Mouse (Mus musculus): ENCODE results near the gene Pnpo. TPM values are rescaled to one million over a fixed set of nuclear protein-coding genes. Genes with fewer than 3 reads are reported as not detected.

Gene Pnpo
- polyA plus RNA-seq, 1 experiment from 2014 or later, result 85.7 TPM

- H3K4me2 ChIP-seq, result 0 out of 2 replicates have a peak overlapping the region, but pooled peaks have one; percentile 14
- H3K27ac ChIP-seq, result peak overlapping the region; percentile 87
- no peaks in the 10 kb centered on the region for H3K9me3 ChIP-seq
- no peaks in the 10 kb centered on the region for H3K36me3 ChIP-seq
- 62% methylated on average over 5 of the region's 5 CpGs for WGBS
- H3K27me3 ChIP-seq (replicated peaks), result no peaks in the 10 kb centered on the region
- no peak overlapping the region for H3K4me3 ChIP-seq (replicated peaks)
- peaks cover 31% of the 10 kb centered on the region for H3K4me1 ChIP-seq
- ATAC-seq (ENCODE audit: insufficient read depth, low FRiP score, low read depth), result peak; percentile 8; the same call in 1 of the 2 replicates
- H3K9ac ChIP-seq, result no peak overlapping the region
These were observed 25.5 kb upstream of the Pnpo start for GRCm38 (mm10) chr11:96969280-96969722.

DNA sequence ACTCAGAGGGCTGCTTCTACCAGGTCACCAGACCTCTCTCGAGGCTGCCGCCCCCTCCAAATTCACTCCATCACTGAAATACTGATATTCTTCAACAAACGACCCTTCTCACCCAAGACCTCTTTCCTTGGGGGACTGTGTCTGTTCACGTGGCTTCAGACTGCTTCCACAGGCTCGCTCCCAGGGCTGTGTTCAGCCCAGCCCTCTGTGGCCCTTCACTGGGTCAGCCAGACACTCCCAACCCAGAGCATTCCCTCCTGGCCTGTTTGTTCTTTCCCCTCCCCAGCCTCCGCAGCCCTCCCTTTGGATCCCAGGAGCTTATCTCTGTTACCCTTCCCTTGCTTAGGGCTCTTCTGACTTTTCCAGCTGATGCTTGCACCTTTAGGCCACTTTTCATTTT lies 24.7 kb upstream of the Pnpo start:
- Histone ChIP-seq H3K4me3 (replicated peaks) (no peak overlapping the region), H3K9ac (no peak overlapping the region)
- no peak for ATAC-seq (ENCODE audit: insufficient read depth, low FRiP score, low read depth)

DNA sequence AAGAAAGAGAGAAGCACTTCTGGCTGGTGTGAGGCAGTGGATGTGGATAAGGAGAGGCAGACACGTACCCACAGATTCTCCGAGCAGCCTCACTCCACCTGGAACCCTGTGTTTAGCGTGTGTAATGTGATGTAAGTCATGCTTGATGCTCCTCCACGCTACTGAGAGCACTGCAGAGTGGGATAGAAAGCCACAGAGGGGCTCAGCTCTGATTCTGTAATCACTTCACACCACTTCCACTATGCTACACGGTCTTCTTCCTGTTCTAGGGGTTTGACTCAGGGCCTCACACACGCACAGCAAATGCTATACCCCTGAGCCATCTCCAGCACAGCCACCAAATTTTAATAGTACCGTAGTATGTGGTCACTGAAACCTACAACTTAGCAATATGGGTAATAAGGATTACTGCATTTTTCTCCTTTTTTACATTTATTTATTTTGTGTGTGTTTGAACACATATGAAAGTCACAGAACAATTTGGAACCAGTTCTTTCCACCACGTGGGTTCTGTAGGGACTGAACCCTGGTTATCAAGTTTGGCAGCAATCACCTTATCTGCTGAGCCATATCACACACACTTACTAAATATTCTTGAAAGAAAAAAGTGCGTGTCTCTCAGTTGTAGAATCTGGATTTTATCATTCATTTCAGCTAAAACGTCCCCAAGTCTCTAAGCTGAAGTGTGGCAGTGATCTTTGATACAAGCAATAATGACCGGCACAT lies 23.9 kb upstream of the Pnpo start:
- H3K4me2 ChIP-seq, result peak overlapping the region; percentile 22
- no peaks in the 10 kb centered on the region for H3K36me3 ChIP-seq
- no peak overlapping the region for H3K9ac ChIP-seq
- 73% methylated on average over 11 of the region's 11 CpGs for WGBS
- ATAC-seq (ENCODE audit: insufficient read depth, low FRiP score, low read depth), result no peak
- no peak overlapping the region for H3K4me3 ChIP-seq (replicated peaks)
- peaks cover 27% of the 10 kb centered on the region for H3K4me1 ChIP-seq
- no peaks in the 10 kb centered on the region for H3K27me3 ChIP-seq (replicated peaks)
- peak overlapping the region; percentile 87 for H3K27ac ChIP-seq
- H3K9me3 ChIP-seq, result no peaks in the 10 kb centered on the region

More for the DNA sequence above, 24.7 kb upstream of the Pnpo start:
- H3K36me3 ChIP-seq, result no peaks in the 10 kb centered on the region
- H3K9me3 ChIP-seq, result no peaks in the 10 kb centered on the region
- peak overlapping the region; percentile 87 for H3K27ac ChIP-seq
- H3K4me2 ChIP-seq, result peak overlapping the region; percentile 6; the same call in 1 of the 2 replicates
- H3K4me1 ChIP-seq, result peaks cover 28% of the 10 kb centered on the region
- no peaks in the 10 kb centered on the region for H3K27me3 ChIP-seq (replicated peaks)
- 38% methylated on average over 6 of the region's 6 CpGs for WGBS

- Histone ChIP-seq H3K4me2 (peak overlapping the region; percentile 22; the same call in 1 of the 2 replicates), H3K27me3 (replicated peaks) (no peaks in the 10 kb centered on the region), H3K9me3 (no peaks in the 10 kb centered on the region), H3K4me3 (replicated peaks) (no peak overlapping the region), H3K4me1 (peaks cover 27% of the 10 kb centered on the region), H3K36me3 (peaks cover 4% of the 10 kb centered on the region; the same call in 1 of the 2 replicates), H3K27ac (peak overlapping the region; percentile 52; the same call in 1 of the 2 replicates), H3K9ac (no peak overlapping the region)
- 73% methylated on average over 13 of the region's 13 CpGs for WGBS
- no peak for ATAC-seq (ENCODE audit: insufficient read depth, low FRiP score, low read depth)
These were observed 23.2 kb upstream of the Pnpo start for GRCm38 (mm10) chr11:96966914-96967543.

DNA sequence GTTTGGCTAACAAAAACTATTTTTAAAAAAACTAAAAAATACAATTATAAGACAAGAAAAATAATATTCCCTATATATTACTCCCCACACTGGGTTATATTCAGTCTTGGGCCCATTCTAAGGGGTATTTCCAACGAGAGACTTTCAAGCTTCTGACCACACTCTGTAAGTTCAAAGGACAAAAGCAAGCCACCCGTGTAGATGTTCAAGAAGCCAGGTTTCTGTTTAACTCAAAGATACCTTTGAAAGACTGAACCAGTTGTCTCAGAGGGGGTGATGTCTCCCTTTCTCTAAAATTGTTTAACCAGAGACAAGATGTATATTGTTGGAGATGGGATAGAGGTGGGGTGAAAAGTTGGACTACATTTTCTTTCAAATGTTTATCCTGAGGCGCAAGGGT lies 22.4 kb upstream of the Pnpo start:
- H3K36me3 ChIP-seq, result peaks cover 12% of the 10 kb centered on the region
- no peak for ATAC-seq (ENCODE audit: insufficient read depth, low FRiP score, low read depth)
- no peak overlapping the region for H3K4me2 ChIP-seq
- no peak overlapping the region for H3K9ac ChIP-seq
- WGBS, result 79% methylated on average over 3 of the region's 3 CpGs
- H3K4me3 ChIP-seq (replicated peaks), result no peak overlapping the region
- H3K27ac ChIP-seq, result no peak overlapping the region
- no peaks in the 10 kb centered on the region for H3K9me3 ChIP-seq
- peaks cover 27% of the 10 kb centered on the region for H3K4me1 ChIP-seq
- no peaks in the 10 kb centered on the region for H3K27me3 ChIP-seq (replicated peaks)

DNA sequence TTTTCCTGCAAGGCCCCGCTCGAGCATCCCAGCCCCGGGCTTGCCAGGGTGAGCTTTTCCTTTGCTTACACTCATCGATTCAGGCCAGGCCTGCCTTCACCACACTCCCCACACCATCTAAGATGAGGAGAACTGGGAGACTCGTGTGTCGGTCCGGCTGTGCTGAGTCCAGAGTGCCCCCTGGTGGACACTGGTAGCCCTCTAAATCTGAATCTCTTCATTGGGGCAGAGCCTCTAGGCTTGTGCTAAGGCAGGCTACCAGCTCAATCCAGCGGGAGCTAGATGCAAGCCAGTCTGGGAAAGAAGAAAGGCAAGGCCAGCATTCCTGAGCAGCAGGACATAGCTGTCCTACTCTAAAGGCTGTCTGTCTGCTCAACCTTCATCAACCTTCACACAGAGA lies 19.8 kb upstream of the Pnpo start:
- Histone ChIP-seq H3K36me3 (peaks cover 20% of the 10 kb centered on the region), H3K27me3 (replicated peaks) (no peaks in the 10 kb centered on the region), H3K9ac (no peak overlapping the region), H3K4me1 (peaks cover 8% of the 10 kb centered on the region; the same call in 1 of the 2 replicates), H3K9me3 (no peaks in the 10 kb centered on the region), H3K4me3 (replicated peaks) (no peak overlapping the region), H3K4me2 (no peak overlapping the region), H3K27ac (no peak overlapping the region)
- ATAC-seq (ENCODE audit: insufficient read depth, low FRiP score, low read depth), result peak; percentile 74
- 10% methylated on average over 8 of the region's 8 CpGs for WGBS

DNA sequence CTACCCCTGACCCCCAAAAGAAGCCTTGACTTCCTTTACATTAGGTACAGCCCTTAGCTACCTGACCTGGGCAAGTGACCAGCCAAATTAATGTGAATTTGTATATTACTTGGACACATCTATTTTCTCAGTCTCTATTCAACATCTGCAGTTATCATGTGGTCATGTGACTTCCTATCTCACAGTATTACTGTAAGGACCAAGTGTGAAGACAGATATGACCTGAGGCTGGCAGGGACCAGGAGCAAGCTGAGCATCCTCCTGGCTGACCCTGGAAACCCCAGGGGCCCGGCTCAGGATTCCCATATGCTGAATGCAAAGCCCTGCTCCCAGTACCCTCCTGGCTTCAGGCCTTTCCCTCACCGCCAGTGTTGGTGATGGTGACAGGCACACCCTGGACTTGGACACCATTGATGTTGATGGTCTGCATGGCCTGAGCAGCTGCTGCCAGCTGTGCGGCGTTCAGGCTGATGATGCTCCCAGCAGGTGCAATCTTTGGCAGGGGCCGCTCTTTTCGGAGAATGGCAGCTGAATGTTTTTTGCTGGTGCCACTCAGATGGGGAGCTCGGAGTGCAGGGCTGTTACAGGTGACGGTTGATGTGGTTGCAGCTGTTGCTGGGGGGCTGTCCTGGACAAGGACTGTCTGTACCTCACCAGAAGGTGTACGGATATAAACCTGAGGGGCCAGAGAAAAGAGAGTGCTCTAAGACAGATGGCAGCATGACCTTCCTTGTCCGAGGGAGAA lies 13.4 kb upstream of the Pnpo start:
- Histone ChIP-seq H3K4me1 (no peaks in the 10 kb centered on the region), H3K27ac (no peak overlapping the region), H3K9ac (no peak overlapping the region), H3K4me3 (replicated peaks) (no peak overlapping the region), H3K36me3 (peaks cover 53% of the 10 kb centered on the region), H3K27me3 (replicated peaks) (no peaks in the 10 kb centered on the region), H3K9me3 (no peaks in the 10 kb centered on the region), H3K4me2 (no peak overlapping the region)
- 88% methylated on average over 10 of the region's 10 CpGs for WGBS
- ATAC-seq (ENCODE audit: insufficient read depth, low FRiP score, low read depth), result no peak

- Histone ChIP-seq H3K27me3 (replicated peaks) (no peaks in the 10 kb centered on the region), H3K9ac (no peak overlapping the region), H3K27ac (peak overlapping the region; percentile 32; the same call in 1 of the 2 replicates), H3K36me3 (peaks cover 48% of the 10 kb centered on the region), H3K9me3 (no peaks in the 10 kb centered on the region), H3K4me2 (no peak overlapping the region), H3K4me3 (replicated peaks) (no peak overlapping the region), H3K4me1 (no peaks in the 10 kb centered on the region)
- WGBS, result 58% methylated on average over 20 of the region's 20 CpGs
- peak; percentile 72 for ATAC-seq (ENCODE audit: insufficient read depth, low FRiP score, low read depth)
These were observed 12.4 kb upstream of the Pnpo start for GRCm38 (mm10) chr11:96956009-96956724.

- no peaks in the 10 kb centered on the region for H3K27me3 ChIP-seq (replicated peaks)
- no peak overlapping the region for H3K9ac ChIP-seq
- WGBS, result 80% methylated on average over 4 of the region's 4 CpGs
- no peak overlapping the region for H3K4me2 ChIP-seq
- H3K27ac ChIP-seq, result peak overlapping the region; percentile 32; the same call in 1 of the 2 replicates
- peak; percentile 23; the same call in 1 of the 2 replicates for ATAC-seq (ENCODE audit: insufficient read depth, low FRiP score, low read depth)
- H3K36me3 ChIP-seq, result peaks cover 48% of the 10 kb centered on the region
- H3K4me1 ChIP-seq, result no peaks in the 10 kb centered on the region
- H3K9me3 ChIP-seq, result no peaks in the 10 kb centered on the region
- no peak overlapping the region for H3K4me3 ChIP-seq (replicated peaks)
These were observed 11.3 kb upstream of the Pnpo start for GRCm38 (mm10) chr11:96955094-96955493.

DNA sequence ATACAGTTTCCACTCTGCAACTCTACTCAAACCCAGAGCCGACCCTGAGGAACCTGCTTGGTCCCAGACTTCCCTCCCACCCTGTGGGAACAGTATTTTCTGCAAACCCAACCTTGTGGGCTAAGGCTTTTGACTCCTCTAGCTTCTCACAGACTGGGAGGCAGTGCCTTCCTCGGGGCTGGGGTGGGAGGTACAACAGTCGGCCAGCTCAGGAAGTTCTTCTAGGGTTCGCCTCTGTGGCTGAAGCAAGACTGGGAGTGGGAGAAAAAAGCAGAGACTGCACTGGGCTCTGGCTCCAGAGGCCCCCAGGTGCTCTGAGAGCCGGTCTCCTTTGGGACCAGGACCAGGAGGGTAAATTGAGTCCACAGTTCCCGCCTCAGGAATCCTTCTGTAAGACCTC lies 9.1 kb upstream of the Pnpo start:
- Histone ChIP-seq H3K4me3 (replicated peaks) (no peak overlapping the region), H3K4me1 (no peaks in the 10 kb centered on the region), H3K36me3 (peaks cover 44% of the 10 kb centered on the region), H3K27ac (no peak overlapping the region), H3K27me3 (replicated peaks) (no peaks in the 10 kb centered on the region), H3K9me3 (no peaks in the 10 kb centered on the region), H3K9ac (no peak overlapping the region), H3K4me2 (no peak overlapping the region)
- ATAC-seq (ENCODE audit: insufficient read depth, low FRiP score, low read depth), result no peak
- 68% methylated on average over 6 of the region's 6 CpGs for WGBS

DNA sequence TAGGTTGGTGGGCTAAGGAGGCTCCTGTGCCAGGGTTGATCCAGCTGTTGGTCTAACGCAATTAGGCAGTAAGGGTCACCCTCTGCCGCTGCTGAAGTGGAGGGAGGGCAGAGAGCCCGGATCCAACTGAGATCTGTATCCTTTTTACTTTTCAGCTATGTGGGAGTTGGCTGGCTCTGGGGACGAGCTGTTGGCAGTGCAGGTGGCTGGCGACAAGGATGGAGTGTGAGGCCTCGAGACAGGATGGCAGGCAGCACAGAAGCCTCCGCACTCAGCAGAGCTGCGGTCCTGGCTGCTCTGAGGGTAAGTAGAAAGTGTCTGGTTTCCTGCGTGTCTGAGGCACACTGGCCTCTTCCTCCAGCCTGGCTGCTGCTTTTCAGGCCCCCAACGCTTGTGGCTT lies 8.6 kb upstream of the Pnpo start:
- Histone ChIP-seq H3K4me3 (replicated peaks) (no peak overlapping the region), H3K4me1 (no peaks in the 10 kb centered on the region), H3K9ac (no peak overlapping the region), H3K9me3 (no peaks in the 10 kb centered on the region), H3K27ac (no peak overlapping the region), H3K4me2 (no peak overlapping the region), H3K27me3 (replicated peaks) (no peaks in the 10 kb centered on the region), H3K36me3 (peaks cover 39% of the 10 kb centered on the region)
- ATAC-seq (ENCODE audit: insufficient read depth, low FRiP score, low read depth), result no peak
- WGBS, result 71% methylated on average over 10 of the region's 10 CpGs
